Mouse (Mus musculus) heart, postnatal 0 days (tissue): ENCODE measurements at regions not wholly inside any gene's neighbourhood (a gene's known extent, or its start where the extent isn't known, plus 50 kb on each side); places are given as distances from the start of the nearest gene placed in this dataset.

Source experiments
- CTCF ChIP-seq: IDR thresholded peaks from 2 replicates; pipeline ENCODE4 v1.5.1; 2016; ENCODE audit warnings: antibody characterized with exemption, control low read depth, low read depth
- EP300 ChIP-seq: IDR thresholded peaks from 2 replicates; pipeline ENCODE4 v1.6.1; 2016; ENCODE audit warnings: antibody characterized with exemption, low read depth

- TF ChIP-seq CTCF = no peak
- TF ChIP-seq EP300 = no peak
Observed at GRCm38 (mm10) chr6:101837563-101837962, 459.9 kb upstream of the Pdzrn3 start.
